Mouse (Mus musculus) cerebellum, postnatal 14 days (tissue): ENCODE data around the gene 9030025P20Rik.
A peak's percentile ranks its signal among the peaks of the same experiment; 100 is the strongest.
"Not testable (repeated sequence)": the region's sequence is repeated elsewhere in the genome, so short reads cannot be mapped to it uniquely, and the experiment has no call there.

Source experiments
- DNase-seq, 2 experiments: peaks; one replicate each; pipeline ENCODE4 v3.0.0; 2021; ENCODE audit warnings: mixed read lengths in 2 of 2

9030025P20Rik gene

DNA sequence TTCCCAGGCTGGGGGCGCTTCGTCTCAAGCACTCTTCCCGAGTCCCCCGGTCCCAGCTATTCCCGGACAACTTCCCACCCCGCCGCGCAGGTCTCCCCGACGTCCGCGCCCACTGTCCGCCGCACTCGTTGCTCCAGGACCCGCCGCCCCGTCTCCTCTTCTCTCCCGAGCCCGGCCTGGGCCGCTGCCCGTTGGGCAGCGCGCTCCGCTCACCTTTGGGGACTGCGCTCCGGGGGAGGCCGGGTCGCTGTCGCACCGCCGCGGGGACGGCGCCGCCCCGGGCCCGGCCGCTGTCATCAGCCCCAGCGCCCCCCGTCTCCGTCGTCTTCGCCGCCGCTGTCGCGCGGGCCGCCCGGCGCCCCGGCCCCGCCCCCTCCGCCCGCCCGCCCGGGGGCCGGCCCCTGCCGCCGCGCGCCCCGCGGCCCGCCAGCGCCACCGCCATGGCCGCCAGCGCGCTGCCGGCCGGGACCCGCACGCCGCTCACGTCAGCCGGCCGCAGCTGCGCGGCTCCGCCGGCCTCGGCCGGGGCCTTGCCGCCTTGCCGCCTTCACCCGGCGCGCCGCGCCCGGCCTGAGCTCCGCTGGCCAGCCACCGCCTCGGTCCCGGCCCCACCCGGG is 14.4 kb downstream of the 9030025P20Rik start:
- DNase-seq = not testable (repeated sequence)

DNA sequence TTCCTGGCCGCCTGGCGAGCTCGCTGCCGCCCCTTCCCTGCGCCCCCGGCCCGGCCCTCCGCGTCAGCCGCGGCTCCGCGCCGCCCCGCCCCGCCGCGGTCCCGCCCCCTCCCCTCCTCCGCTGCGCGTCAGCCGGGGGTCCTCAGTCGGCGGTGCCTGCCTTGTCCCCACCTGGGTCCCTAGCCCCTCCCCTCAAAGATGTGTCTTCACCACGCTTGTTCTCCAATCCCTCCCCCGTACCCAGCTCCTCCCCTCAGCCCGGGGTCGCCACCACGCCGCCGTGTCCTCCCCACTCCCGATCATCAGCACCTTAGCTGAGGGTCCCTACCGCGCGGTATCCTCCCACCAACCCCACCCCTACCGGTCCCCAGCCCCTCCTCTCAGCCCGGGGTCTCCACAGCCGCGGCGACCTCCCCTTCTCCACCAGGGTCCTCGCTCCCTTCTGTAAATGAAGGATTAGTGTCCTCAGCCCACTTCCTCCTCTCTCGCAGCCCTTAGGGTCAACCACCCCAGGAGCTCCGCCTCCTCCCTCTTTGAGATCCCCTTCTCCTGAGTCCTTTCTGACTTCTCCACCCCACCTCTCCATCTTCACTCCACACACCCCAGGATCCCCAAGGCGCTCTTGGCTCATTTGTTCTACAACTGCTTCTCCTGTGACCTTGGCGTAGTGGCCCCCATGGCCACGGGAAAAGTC is 15.0 kb downstream of the 9030025P20Rik start:
- DNase-seq = not testable (repeated sequence)

DNA sequence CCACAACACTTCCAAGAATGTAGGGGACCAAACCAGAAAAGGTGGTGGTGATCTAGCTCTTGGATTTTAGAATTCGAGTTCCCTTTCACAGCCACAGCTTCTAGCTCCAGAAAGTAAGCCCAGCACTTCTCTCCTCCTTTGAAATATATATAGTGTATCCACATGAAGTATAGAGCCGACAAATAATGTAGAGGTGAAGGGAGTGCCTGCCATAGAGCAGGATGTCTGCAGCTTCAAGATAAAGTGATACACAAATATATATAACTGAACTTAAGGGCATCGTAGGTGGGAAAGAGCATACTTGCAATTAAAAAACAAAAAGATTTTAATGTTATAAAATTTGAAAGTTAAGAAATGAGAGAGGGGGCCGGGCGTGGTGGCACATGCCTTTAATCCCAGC is 15.9 kb downstream of the 9030025P20Rik start:
- DNase-seq = not testable (repeated sequence)

DNA sequence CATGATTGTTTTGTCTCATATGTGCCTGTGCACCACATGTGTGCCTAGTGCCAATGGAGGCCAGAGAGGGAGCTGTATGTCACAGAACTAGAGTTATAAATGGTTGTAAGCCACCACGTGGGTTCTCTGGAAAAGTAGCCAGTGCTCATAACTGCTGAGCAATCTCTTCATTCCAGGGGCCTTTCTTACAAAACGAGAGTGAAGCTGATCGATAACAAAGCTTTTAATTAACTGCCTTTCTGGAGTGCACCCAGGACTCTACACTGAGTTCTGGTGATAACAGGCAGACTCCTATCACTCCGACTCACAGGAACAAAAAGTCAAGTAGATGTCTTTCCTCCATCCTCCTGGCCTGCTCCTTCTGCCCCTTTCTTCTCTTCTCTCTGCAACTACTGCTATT is 21.8 kb downstream of the 9030025P20Rik start:
- not testable (repeated sequence) for DNase-seq

DNA sequence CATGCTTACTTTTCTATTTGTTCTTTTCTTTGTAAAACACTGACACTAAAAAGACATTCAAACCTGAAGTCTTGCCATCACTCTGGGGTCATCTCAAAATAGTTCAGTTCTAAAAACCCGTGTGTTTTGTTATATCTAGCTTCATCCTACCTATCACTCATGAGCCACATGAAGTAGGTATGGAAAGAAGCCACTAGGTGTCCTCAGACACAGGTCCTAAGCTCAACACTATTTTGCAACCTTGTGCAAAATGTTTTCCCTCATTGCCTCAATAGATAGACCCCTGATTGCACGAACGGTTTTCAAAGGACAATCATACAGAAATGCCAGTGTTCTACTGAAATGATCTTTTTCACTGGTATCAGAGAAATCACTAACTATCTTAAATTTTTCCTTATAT is 30.8 kb downstream of the 9030025P20Rik start:
- not testable (repeated sequence) for DNase-seq

DNA sequence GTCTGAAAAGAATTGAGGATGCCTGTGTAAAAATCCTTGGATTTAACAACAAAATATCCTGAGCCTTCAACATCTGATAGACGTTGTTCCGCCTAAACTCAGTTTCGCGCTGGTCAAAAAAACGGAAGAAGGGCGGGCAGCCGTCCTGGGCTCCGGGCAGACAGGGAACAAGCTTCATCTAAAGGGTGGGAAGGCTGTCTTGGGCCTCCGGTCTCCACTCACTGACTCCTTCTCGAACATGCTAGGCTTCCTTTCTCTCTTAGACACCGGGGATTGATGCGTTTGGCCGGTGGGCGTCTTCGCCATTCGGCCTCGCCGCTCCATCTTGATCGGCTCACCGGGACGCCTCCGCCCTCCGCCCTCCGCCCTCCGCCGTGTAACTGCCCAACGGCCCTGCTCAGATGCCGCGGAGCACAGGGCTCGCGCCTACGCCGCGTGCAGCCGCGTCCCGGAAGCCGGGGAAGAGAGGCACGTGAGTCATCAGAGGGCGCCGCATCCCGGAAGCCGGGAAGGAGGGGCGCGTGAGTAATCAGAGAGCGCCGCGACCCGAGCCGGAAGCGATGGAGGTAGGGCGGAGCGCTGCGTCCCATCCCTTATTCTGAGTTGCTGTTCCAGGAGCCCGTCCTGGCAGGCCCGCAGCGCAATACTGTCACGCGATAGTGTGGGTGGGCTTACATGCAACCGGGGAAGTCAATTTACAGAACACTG is 31.6 kb downstream of the 9030025P20Rik start, which contains the start of gene Gm3435:
Gene Gm3435 (plus strand): TSS at position 471 of the 708 bp plus-strand sequence.
- DNase-seq = not testable (repeated sequence)

DNA sequence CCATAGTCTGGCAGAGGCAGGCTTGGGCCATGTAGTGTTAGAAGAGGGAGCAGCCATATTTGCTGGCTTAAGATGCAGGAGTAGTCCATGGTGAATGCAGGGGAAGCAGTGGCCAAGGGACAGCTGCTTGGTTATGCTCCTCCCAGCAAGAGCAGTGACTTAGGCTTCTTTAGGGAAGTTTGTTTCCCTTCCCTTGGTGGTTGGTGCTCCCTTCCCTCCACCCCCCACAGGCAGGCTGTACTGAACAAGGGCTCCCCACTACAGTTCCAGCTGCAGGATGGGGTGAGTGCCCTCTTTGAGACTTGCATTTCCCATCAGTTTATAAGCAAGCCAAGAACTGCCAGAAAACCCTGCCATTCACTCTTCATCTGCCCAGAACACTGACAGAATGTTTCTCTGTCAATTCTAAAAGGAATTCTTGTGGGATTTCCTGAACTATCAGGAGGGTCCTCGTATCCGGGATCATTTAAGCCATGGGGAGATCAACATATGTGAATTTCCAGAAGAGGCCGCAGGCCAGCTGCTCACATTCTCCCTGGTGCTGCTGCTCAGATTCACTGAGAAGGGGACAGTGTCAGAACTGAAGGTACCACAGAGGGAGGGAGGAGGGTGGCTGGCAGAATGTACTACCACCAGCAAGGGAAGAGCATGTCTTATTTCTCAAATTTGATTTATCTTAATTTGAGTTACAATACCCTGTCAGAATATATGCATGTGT is 43.4 kb downstream of the 9030025P20Rik start:
- peak; percentile 4 to 26 for DNase-seq

DNA sequence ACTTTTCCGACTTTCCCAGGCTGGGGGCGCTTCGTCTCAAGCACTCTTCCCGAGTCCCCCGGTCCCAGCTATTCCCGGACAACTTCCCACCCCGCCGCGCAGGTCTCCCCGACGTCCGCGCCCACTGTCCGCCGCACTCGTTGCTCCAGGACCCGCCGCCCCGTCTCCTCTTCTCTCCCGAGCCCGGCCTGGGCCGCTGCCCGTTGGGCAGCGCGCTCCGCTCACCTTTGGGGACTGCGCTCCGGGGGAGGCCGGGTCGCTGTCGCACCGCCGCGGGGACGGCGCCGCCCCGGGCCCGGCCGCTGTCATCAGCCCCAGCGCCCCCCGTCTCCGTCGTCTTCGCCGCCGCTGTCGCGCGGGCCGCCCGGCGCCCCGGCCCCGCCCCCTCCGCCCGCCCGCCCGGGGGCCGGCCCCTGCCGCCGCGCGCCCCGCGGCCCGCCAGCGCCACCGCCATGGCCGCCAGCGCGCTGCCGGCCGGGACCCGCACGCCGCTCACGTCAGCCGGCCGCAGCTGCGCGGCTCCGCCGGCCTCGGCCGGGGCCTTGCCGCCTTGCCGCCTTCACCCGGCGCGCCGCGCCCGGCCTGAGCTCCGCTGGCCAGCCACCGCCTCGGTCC is 45.7 kb downstream of the 9030025P20Rik start:
- DNase-seq = not testable (repeated sequence)

DNA sequence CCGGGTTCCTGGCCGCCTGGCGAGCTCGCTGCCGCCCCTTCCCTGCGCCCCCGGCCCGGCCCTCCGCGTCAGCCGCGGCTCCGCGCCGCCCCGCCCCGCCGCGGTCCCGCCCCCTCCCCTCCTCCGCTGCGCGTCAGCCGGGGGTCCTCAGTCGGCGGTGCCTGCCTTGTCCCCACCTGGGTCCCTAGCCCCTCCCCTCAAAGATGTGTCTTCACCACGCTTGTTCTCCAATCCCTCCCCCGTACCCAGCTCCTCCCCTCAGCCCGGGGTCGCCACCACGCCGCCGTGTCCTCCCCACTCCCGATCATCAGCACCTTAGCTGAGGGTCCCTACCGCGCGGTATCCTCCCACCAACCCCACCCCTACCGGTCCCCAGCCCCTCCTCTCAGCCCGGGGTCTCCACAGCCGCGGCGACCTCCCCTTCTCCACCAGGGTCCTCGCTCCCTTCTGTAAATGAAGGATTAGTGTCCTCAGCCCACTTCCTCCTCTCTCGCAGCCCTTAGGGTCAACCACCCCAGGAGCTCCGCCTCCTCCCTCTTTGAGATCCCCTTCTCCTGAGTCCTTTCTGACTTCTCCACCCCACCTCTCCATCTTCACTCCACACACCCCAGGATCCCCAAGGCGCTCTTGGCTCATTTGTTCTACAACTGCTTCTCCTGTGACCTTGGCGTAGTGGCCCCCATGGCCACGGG is 46.4 kb downstream of the 9030025P20Rik start:
- not testable (repeated sequence) for DNase-seq

DNA sequence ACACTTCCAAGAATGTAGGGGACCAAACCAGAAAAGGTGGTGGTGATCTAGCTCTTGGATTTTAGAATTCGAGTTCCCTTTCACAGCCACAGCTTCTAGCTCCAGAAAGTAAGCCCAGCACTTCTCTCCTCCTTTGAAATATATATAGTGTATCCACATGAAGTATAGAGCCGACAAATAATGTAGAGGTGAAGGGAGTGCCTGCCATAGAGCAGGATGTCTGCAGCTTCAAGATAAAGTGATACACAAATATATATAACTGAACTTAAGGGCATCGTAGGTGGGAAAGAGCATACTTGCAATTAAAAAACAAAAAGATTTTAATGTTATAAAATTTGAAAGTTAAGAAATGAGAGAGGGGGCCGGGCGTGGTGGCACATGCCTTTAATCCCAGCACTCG is 47.2 kb downstream of the 9030025P20Rik start:
- not testable (repeated sequence) for DNase-seq

DNA sequence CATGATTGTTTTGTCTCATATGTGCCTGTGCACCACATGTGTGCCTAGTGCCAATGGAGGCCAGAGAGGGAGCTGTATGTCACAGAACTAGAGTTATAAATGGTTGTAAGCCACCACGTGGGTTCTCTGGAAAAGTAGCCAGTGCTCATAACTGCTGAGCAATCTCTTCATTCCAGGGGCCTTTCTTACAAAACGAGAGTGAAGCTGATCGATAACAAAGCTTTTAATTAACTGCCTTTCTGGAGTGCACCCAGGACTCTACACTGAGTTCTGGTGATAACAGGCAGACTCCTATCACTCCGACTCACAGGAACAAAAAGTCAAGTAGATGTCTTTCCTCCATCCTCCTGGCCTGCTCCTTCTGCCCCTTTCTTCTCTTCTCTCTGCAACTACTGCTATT is 53.1 kb downstream of the 9030025P20Rik start:
- DNase-seq = not testable (repeated sequence)

DNA sequence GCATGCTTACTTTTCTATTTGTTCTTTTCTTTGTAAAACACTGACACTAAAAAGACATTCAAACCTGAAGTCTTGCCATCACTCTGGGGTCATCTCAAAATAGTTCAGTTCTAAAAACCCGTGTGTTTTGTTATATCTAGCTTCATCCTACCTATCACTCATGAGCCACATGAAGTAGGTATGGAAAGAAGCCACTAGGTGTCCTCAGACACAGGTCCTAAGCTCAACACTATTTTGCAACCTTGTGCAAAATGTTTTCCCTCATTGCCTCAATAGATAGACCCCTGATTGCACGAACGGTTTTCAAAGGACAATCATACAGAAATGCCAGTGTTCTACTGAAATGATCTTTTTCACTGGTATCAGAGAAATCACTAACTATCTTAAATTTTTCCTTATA is 62.2 kb downstream of the 9030025P20Rik start:
- not testable (repeated sequence) for DNase-seq
